Mouse (Mus musculus): ENCODE data around the gene Paxx.

Paxx gene

GRCm38 (mm10) chr2:25460551-25461309 is at the start of gene Paxx:
Gene Paxx, minus strand, starts transcription at chr2:25461094.
- DNase-seq = peak; percentile 94

DNA sequence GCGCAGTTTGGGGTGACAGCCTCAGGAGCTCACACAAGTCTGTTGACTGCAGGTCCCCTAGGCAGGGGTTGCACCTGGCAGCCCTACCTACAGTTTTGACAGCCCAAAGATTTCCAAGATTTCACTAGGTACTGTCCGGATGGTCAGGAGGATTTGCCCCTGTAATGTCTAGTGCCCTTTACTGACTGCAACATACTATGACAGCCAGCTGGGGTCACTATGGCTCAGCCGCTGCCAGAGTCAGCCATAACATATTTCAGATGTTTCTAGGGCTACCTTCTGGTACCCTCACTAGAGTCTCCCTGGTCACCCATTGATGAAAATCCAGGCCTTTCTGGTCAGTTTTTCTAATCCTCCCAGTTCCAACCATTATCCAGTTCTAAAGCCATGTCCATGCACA is 49.0 kb upstream of the Paxx start:
- DNase-seq = no peak

GRCm38 (mm10) chr2:25506964-25507363 is 46.1 kb upstream of the Paxx start:
- no peak for DNase-seq

DNA sequence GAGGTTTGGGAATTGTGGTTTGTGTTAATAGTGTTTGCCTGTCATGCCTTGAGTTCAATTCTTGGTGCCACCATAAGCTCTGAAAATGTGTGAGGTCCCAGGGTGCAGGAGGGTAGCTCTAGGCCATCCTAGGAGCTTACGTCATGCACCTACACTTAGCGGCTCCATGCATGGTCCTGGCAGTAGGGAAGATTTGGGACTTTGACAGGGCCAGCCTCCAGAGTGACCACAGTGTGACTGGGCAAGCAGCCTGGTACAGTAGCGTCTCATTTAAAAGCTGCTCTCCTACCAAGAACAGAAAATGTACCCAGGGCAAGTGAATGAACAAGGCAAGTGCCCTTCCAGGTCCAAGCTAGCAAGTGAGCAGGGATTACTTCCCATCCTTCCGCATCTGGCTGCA is 45.0 kb upstream of the Paxx start:
- no peak for DNase-seq

GRCm38 (mm10) chr2:25505000-25505399 is 44.1 kb upstream of the Paxx start:
- no peak for DNase-seq

DNA sequence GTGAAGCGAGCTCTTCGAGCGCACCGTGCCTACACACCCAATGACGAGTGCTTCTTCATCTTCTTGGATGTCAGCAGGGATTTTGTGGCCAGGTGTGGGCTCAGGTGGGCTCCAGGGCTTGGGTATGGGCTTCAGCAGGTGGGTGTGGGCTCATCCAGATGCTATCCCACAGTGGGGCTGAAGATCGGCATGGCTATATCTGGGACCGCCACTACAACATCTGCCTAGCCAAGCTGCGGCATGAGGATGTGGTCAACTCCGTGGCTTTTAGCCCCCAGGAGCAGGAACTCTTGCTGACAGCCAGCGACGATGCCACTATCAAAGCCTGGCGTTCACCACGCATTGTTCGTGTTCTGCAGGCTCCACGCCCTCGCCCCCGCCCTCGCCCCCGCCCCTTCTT is 43.6 kb upstream of the Paxx start:
- no peak for DNase-seq

DNA sequence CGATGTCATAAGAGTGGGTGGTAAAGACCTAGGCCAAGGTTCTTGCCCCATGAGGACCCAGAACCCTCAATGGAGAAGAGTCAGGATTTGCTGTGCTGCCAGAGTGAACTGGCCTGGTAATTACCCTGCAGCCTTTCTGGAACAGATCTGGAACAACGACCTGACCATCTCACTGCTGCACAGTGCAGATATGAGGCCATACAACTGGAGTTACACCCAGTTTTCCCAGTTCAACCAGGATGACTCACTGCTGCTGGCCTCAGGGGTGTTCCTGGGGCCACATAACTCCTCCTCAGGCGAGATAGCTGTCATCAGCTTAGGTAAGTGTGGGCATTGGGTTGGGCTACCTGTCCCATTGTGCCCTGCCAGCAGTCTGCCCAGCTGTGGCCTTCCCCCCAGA is 41.8 kb upstream of the Paxx start:
- DNase-seq = no peak

DNA sequence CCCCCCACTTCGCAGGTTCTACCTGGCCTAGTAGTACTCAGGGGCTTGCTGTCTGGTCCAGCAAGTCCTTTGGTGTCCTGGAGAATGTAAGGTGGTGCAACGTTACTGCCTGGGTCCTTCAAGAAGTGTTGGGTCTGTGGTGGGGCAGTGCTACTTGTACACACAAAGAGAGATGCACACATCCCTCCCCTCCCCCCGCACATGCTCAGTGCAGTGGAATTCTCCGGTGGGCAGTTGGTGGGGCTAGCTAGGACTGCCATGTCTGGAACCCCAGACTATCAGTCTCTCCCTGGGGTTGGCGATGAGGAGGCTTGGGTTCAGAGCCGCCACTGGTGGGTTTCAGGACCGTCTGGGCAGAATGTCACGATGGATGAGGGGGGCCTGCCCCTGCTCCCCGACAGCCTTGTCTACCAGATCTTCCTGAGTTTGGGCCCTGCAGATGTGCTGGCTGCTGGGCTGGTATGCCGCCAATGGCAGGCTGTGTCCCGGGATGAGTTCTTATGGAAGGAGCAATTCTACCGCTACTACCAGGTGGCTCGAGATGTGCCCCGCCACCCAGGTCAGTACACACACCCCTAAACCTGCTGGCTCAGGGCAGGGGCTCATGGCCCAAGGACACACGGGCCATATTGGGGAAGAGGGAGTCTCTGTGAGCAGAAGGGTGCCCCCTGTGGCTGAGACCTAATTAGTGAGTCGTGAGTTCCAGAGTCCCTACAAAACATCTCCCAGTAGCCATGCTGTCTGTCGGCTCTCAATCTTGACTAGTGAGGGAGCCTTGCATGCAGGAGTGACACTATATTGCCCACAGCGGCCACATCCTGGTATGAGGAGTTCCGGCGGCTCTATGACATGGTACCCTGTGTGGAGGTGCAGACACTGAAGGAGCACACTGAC is 40.9 kb upstream of the Paxx start, which contains the start of gene C8g:
Gene C8g (minus strand): TSS at position 127 of the 894 bp plus-strand sequence.
- DNase-seq = no peak

- peak; percentile 81 for DNase-seq
Measured at GRCm38 (mm10) chr2:25500576-25501405, 39.9 kb upstream of the Paxx start, which contains the start of gene Fbxw5. Gene Fbxw5, plus strand, starts transcription at chr2:25500750.

DNA sequence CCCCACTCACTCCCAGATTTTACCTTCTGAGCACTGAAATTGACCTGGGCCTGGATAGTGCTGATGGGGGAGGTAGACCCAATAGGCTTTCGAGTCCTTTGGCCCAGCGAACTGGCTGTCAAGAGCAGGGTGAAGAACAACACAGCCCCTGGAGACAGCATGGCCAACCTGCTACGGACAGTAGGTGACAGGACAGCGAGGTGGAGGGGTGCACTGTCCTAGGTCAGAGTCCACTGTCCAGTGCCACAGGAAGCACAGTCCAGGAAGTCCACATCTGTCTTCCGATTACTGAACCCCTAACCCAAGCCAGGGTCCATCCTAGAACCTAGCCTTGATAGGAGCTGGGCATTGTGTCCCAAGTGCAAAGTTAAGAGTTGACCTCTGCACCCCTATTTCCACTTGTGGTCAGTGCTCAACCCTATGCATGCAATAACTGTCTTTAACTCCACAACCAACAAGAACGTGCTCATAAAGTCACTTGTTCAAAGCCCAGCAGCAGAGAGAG is 39.2 kb upstream of the Paxx start:
- DNase-seq = no peak

- DNase-seq = no peak
Measured at GRCm38 (mm10) chr2:25498622-25499478, 38.0 kb upstream of the Paxx start.

DNA sequence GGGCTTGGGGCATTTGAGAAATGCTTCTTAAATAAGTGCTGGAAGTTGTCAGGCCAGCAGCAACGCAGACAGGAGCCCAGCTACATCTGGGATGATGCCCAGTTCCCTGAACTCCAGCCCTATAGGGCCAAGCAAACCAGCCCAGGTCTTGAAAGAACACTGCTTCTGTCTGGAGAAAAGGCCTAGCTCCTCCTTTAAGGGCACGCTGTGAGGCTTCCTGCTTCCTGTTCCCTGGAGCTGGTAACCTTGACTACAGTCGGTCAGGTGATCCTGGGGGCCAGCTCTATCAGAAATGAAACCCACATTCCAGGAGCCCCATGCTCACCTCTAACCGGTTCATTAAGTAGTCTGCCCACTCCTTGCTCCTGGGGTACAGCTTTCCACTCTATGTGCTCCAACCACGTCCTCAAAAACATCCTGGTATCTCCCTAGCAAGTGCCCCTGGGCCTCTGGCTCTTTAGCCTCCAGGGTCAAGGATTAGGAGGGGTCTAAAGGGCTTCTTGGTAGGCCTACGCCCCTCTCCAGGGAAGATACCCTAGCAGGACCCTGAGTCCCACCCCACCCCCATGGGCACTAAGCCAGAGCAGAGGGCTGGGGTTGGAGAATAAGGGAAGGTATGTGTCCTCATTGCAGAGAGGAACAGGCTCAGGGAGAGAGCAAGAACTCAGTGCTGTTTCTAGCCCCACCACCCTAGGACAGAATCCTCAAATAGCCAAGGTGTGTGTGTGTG is 37.1 kb upstream of the Paxx start:
- DNase-seq = no peak

GRCm38 (mm10) chr2:25496462-25496861 is 35.6 kb upstream of the Paxx start:
- DNase-seq = no peak

DNA sequence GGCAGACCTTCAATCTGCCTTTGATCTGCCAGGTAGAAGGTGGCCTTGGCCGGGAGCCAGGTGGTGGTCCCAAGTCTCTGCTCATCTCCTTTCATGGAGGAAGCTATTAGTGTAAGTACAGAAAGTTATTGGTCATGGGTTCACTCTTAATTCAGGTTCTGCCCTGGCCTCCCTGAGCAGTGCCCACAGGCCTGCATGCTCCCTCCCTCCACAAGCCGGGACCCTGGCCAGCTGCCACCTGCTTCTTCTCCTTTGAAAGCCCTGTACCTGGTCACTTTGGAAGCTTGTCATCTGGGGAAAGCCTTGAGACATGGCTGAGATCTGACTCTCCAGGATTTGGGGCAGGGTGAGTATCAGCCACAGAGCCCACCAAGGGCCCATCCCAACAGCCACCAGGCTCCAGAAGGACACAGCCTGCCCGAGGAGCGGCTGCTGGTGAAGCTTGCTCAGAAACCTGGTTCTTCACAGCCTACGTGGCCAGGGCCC is 32.6 kb upstream of the Paxx start, which contains the start of gene Lcn12:
Gene Lcn12 (minus strand): TSS at position 436 of the 486 bp plus-strand sequence.
- no peak for DNase-seq

DNA sequence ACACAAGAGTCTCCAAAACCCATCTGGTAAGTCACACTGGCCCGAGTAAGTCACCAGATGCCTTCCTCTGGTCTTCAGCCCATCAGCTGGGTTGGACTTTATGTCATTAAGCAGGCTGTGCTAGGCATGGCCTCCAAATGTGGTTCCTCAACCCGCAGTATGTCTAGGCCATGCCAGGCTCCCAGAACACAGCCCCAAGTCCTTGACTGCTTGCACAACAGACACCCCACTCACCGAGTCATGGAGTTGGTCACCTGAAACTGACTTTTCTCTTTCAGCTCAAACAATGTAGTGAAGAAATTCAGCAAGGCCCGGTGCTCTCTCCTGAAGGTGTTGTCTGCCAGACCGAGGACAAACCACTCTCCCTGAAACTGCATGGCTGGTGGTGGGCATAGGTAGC is 32.1 kb upstream of the Paxx start:
- DNase-seq = no peak

- DNase-seq = no peak
Measured at GRCm38 (mm10) chr2:25488671-25489068, 27.8 kb upstream of the Paxx start.

DNA sequence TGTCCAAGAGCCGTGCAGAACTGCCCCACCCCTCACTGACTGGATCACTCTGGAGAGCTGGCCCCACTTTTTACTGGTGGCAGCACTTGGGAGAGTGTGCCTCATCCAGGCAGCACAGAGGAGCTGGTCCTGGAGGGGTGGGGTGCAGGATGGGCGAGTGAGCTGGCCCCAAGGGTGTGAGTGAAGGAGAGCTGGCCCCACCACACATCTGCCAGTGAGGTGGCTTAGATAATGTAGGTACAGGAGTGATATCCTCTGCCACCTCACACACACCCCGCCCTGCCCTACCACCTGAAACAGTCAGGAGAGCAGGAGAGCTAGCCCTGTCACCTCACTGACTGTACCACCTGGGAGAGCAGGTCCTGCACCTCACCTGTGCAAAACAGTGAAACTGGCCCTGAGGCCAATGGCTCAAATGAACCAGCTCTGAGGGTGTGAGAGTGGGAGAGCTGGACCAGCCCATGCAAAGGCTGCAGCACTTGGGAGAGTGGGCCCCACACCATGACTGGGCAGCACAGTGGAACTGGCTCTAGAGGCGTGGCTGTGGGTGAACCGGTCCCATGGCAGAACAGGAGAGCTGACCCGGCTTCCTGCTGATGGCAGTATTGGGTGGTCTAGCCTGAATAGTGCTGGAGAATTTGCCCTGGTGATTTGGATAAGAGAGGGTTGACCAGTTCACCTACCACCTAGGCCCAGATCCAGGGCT is 27.2 kb upstream of the Paxx start:
- DNase-seq = no peak

- DNase-seq = no peak
Measured at GRCm38 (mm10) chr2:25484901-25485647, 24.2 kb upstream of the Paxx start.

DNA sequence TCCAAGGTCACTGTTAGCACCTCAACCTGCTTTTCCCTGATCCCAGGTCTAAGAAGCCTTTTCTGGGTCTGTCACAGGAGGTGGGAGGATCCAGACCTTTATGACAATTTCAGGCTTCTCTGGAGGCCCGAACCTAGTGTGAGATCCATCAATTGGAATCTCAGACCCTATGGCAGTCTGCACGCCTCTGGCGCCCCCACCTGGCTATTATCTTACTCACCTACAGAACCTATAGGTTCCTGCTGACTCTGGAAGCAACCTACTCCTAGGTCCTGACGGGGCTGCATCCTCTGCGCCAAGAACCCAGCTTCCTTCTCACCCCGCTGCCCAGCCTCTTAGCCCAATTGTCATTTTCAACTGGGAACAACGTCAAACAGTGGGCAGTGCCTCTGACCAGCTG is 22.1 kb upstream of the Paxx start:
- no peak for DNase-seq
